Mouse (Mus musculus) brain, adult 10 weeks (tissue): ENCODE measurements around the gene Vpreb2. TPM values are rescaled to one million over a fixed set of nuclear protein-coding genes. Genes with fewer than 3 reads are reported as not detected.

Experiments
- polyA plus RNA-seq: library from polyadenylated mRNA; stranded (reverse); fragments of 350-450 nt; fragmentation: Illumina TruSeq; extraction: RNeasy Lipid Tissue Mini Kit (QIAGEN cat#74804); gene quantifications from one replicate; pipeline ENCODE4 v1.2.3, GENCODE M21; 2015; ENCODE audit warnings: low read depth, low replicate concordance

The Vpreb2 gene
- polyA plus RNA-seq = not detected

DNA sequence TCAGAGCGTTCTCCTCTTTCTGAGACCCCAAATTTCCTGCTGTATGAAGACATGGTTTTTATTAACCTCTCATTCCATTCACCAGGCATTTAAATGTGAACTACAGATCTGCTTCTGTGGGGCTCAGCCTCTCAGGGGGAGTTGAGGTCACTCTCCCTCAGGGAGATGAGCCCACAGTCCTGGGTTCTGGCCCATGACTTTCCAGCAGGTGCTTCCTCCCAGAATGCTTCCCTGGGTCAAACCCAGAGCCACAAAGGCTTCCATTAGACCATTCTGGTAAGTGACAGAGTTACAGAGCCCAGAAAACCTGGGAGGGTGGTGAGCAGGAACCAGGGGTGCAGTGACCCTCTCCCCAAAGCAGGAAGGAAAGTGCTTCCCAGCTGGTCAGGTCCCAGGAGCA, at the start of gene Vpreb2:
Gene Vpreb2 (plus strand): TSS at position 301 of the 400 bp plus-strand sequence.

Other genes starting within 250 kb of the Vpreb2 start
- 43.6 TPM for gene Med15, start 247.5 kb upstream of the Vpreb2 start, polyA plus RNA-seq
- gene Klhl22, start 220.8 kb upstream of the Vpreb2 start, polyA plus RNA-seq = 87.8 TPM
- 2.0 TPM for gene Scarf2, start 183.1 kb upstream of the Vpreb2 start, polyA plus RNA-seq
- 3.2 TPM for gene B830017H08Rik, start 147.3 kb upstream of the Vpreb2 start, polyA plus RNA-seq
- gene Car15, start 142.1 kb upstream of the Vpreb2 start, polyA plus RNA-seq = 8.5 TPM
- gene Gm20518, start 88.8 kb upstream of the Vpreb2 start, polyA plus RNA-seq = 0.61 TPM
- not detected for gene Tssk1, start 86.2 kb upstream of the Vpreb2 start, polyA plus RNA-seq
- 64.8 TPM for gene Dgcr2, start 81.9 kb upstream of the Vpreb2 start, polyA plus RNA-seq
- gene Tssk2, start 81.8 kb upstream of the Vpreb2 start, polyA plus RNA-seq = not detected
- 30.4 TPM for gene Ess2, start 69.1 kb upstream of the Vpreb2 start, polyA plus RNA-seq
- not detected for gene Gsc2, start 65.4 kb upstream of the Vpreb2 start, polyA plus RNA-seq
- 55.0 TPM for gene Slc25a1, start 52.2 kb upstream of the Vpreb2 start, polyA plus RNA-seq
- 109 TPM for gene Dgcr6, start 72.4 kb downstream of the Vpreb2 start, polyA plus RNA-seq
- gene Prodh, start 109.8 kb downstream of the Vpreb2 start, polyA plus RNA-seq = 34.4 TPM
- gene Rtn4r, start 147.2 kb downstream of the Vpreb2 start, polyA plus RNA-seq = 67.4 TPM
- not detected for gene Ccdc188, start 237.5 kb downstream of the Vpreb2 start, polyA plus RNA-seq